Mouse (Mus musculus) liver, embryonic 11.5 days (tissue): Measurements from ENCODE around the gene Lmod2. TPM values are rescaled to one million over a fixed set of nuclear protein-coding genes. Genes with fewer than 3 reads are reported as not detected.

Experiments used
- ATAC-seq: fragments of 200-750 bp; cut with Nextera tagmentation; replicated peaks from 2 replicates; pipeline ENCODE4 v1.8.0; 2017; ENCODE audit warnings: moderate number of reproducible peaks, mild to moderate bottlenecking, moderate TSS enrichment, moderate library complexity; ENCODE audit not compliant: low FRiP score
- DNase-seq: peaks from one replicate; pipeline ENCODE4 v3.0.0-alpha.2; 2017; ENCODE audit warnings: low spot score
- H3K27ac ChIP-seq: fragments of 300-500 bp; sonication (generic); 2 replicates; pipeline ENCODE4 v1.5.1; 2014; ENCODE audit warnings: mild to moderate bottlenecking, low read depth, low read length, control low read depth
- H3K27me3 ChIP-seq: fragments of 300-500 bp; sonication (generic); replicated peaks from 2 replicates; pipeline ENCODE4 v1.6.1; 2014; ENCODE audit warnings: low read length, mixed read lengths; ENCODE audit not compliant: control insufficient read depth, insufficient read depth
- H3K36me3 ChIP-seq: fragments of 300-500 bp; sonication (generic); 2 replicates; pipeline ENCODE4 v1.6.1; 2014; ENCODE audit warnings: mild to moderate bottlenecking, low read length, moderate library complexity, mixed read lengths; ENCODE audit not compliant: control insufficient read depth, insufficient read depth
- H3K4me1 ChIP-seq: fragments of 300-500 bp; sonication (generic); replicated peaks from 2 replicates; pipeline ENCODE4 v1.6.1; 2014; ENCODE audit warnings: low read length, mixed read lengths; ENCODE audit not compliant: control insufficient read depth, insufficient read depth
- H3K4me2 ChIP-seq: fragments of 300-500 bp; sonication (generic); 2 replicates; pipeline ENCODE4 v1.6.1; 2014; ENCODE audit warnings: mild to moderate bottlenecking, control low read depth, moderate library complexity
- H3K4me3 ChIP-seq: fragments of 300-500 bp; sonication (generic); 2 replicates; pipeline ENCODE4 v1.5.1; 2014; ENCODE audit warnings: low read depth, low read length, control low read depth
- H3K9ac ChIP-seq: fragments of 300-500 bp; sonication (generic); 2 replicates; pipeline ENCODE4 v1.6.1; 2014; ENCODE audit warnings: low read depth, low read length, control low read depth
- H3K9me3 ChIP-seq: fragments of 300-500 bp; sonication (generic); 2 replicates; pipeline ENCODE4 v1.6.1; 2016; ENCODE audit warnings: low read length, inconsistent platforms, mixed read lengths; ENCODE audit not compliant: control insufficient read depth
- WGBS: fragments of 180-500 bp; shearing (Covaris S2); extraction: QIAGEN DNeasy Blood & Tissue Kit; methylation state at CpG from one replicate; pipeline ENCODE4 v1.1.7; 2014; 5-methylcytosine and 5-hydroxymethylcytosine counted together
- polyA plus RNA-seq: library from polyadenylated mRNA; unstranded; fragments of >200 nt; fragmentation: Nextera tagmentation; extraction: Ambion mirVana; gene quantifications from 2 replicates; pipeline ENCODE4 v1.2.1, GENCODE M21; 2014

The Lmod2 gene
- polyA plus RNA-seq, 1 experiment from 2014 or later, result 0.41 TPM

GRCm38 (mm10) chr6:24635814-24636213 lies 38.3 kb downstream of the Lmod2 start:
- Histone ChIP-seq H3K9ac (no peak overlapping the region), H3K36me3 (peaks cover 2% of the 10 kb centered on the region; the same call in 1 of the 2 replicates), H3K4me1 (no peaks in the 10 kb centered on the region; the same call in none of the 2 replicates), H3K27ac (no peak overlapping the region), H3K27me3 (no peaks in the 10 kb centered on the region), H3K4me3 (no peak overlapping the region), H3K9me3 (no peaks in the 10 kb centered on the region), H3K4me2 (no peak overlapping the region)
- ATAC-seq (no peak), DNase-seq (no peak)
- 86% methylated on average over 2 of the region's 2 CpGs for WGBS

- DNase-seq, result no peak
- Histone ChIP-seq H3K9me3 (no peaks in the 10 kb centered on the region), H3K4me1 (no peaks in the 10 kb centered on the region; the same call in 1 of the 2 replicates), H3K27ac (no peak overlapping the region), H3K27me3 (no peaks in the 10 kb centered on the region), H3K36me3 (no peaks in the 10 kb centered on the region), H3K4me2 (no peak overlapping the region), H3K9ac (no peak overlapping the region), H3K4me3 (no peak overlapping the region)
- 82% methylated on average over 4 of the region's 4 CpGs for WGBS
- no peak for ATAC-seq
These were observed 43.7 kb downstream of the Lmod2 start for GRCm38 (mm10) chr6:24641286-24641685.

- ATAC-seq (no peak), DNase-seq (no peak)
- WGBS, result 82% methylated on average over 2 of the region's 2 CpGs
These were observed 44.6 kb downstream of the Lmod2 start for GRCm38 (mm10) chr6:24642161-24642560.

GRCm38 (mm10) chr6:24642960-24643359 lies 45.4 kb downstream of the Lmod2 start:
- H3K36me3 ChIP-seq, result no peaks in the 10 kb centered on the region
- ATAC-seq (no peak), DNase-seq (no peak)
- H3K27ac ChIP-seq, result no peak overlapping the region
- H3K4me1 ChIP-seq, result no peaks in the 10 kb centered on the region; the same call in 1 of the 2 replicates
- H3K4me2 ChIP-seq, result no peak overlapping the region
- H3K4me3 ChIP-seq, result no peak overlapping the region
- 89% methylated on average over 3 of the region's 3 CpGs for WGBS
- H3K9ac ChIP-seq, result no peak overlapping the region
- no peaks in the 10 kb centered on the region for H3K27me3 ChIP-seq
- H3K9me3 ChIP-seq, result no peaks in the 10 kb centered on the region

More at GRCm38 (mm10) chr6:24642161-24642560, 44.6 kb downstream of the Lmod2 start:
- no peak overlapping the region for H3K27ac ChIP-seq
- H3K4me3 ChIP-seq, result no peak overlapping the region
- H3K9ac ChIP-seq, result no peak overlapping the region
- H3K4me1 ChIP-seq, result no peaks in the 10 kb centered on the region; the same call in 1 of the 2 replicates
- H3K4me2 ChIP-seq, result no peak overlapping the region
- H3K27me3 ChIP-seq, result no peaks in the 10 kb centered on the region
- no peaks in the 10 kb centered on the region for H3K36me3 ChIP-seq
- no peaks in the 10 kb centered on the region for H3K9me3 ChIP-seq

GRCm38 (mm10) chr6:24645346-24646053 lies 47.9 kb downstream of the Lmod2 start:
- DNase-seq (no peak), ATAC-seq (no peak)
- Histone ChIP-seq H3K9me3 (no peaks in the 10 kb centered on the region), H3K4me3 (no peak overlapping the region), H3K4me2 (no peak overlapping the region), H3K36me3 (no peaks in the 10 kb centered on the region), H3K27ac (no peak overlapping the region), H3K4me1 (no peaks in the 10 kb centered on the region; the same call in 1 of the 2 replicates), H3K9ac (no peak overlapping the region), H3K27me3 (no peaks in the 10 kb centered on the region)
- WGBS, result 76% methylated on average over 6 of the region's 6 CpGs

GRCm38 (mm10) chr6:24647103-24647691 lies 49.6 kb downstream of the Lmod2 start:
- Histone ChIP-seq H3K4me3 (no peak overlapping the region), H3K27me3 (no peaks in the 10 kb centered on the region), H3K4me2 (no peak overlapping the region), H3K27ac (no peak overlapping the region), H3K9me3 (no peaks in the 10 kb centered on the region), H3K4me1 (no peaks in the 10 kb centered on the region; the same call in 1 of the 2 replicates), H3K36me3 (no peaks in the 10 kb centered on the region), H3K9ac (no peak overlapping the region)
- DNase-seq, result no peak
- ATAC-seq, result no peak
- 68% methylated on average over 4 of the region's 4 CpGs for WGBS

GRCm38 (mm10) chr6:24648403-24648802 lies 50.8 kb downstream of the Lmod2 start:
- no peaks in the 10 kb centered on the region for H3K27me3 ChIP-seq
- H3K4me3 ChIP-seq, result no peak overlapping the region
- ATAC-seq, result no peak

GRCm38 (mm10) chr6:24650719-24651118 lies 53.2 kb downstream of the Lmod2 start:
- H3K9ac ChIP-seq, result no peak overlapping the region

More at GRCm38 (mm10) chr6:24648403-24648802, 50.8 kb downstream of the Lmod2 start:
- H3K4me2 ChIP-seq, result no peak overlapping the region
- H3K9ac ChIP-seq, result no peak overlapping the region
- H3K9me3 ChIP-seq, result no peaks in the 10 kb centered on the region
- H3K4me1 ChIP-seq, result no peaks in the 10 kb centered on the region; the same call in 1 of the 2 replicates
- 80% methylated on average over 4 of the region's 4 CpGs for WGBS
- no peak for DNase-seq
- no peak overlapping the region for H3K27ac ChIP-seq
- H3K36me3 ChIP-seq, result no peaks in the 10 kb centered on the region

More at GRCm38 (mm10) chr6:24650719-24651118, 53.2 kb downstream of the Lmod2 start:
- Histone ChIP-seq H3K9me3 (no peaks in the 10 kb centered on the region), H3K27me3 (no peaks in the 10 kb centered on the region), H3K27ac (no peak overlapping the region), H3K4me3 (no peak overlapping the region), H3K4me1 (no peaks in the 10 kb centered on the region; the same call in 1 of the 2 replicates), H3K4me2 (no peak overlapping the region), H3K36me3 (no peaks in the 10 kb centered on the region)
- DNase-seq, result no peak
- WGBS, result 87% methylated on average over 3 of the region's 3 CpGs
- no peak for ATAC-seq
